Mouse (Mus musculus) kidney, adult 9 months (tissue): Measurements from ENCODE around the gene Bpgm.

Experiments used
- DNase-seq: peaks from one replicate; pipeline ENCODE4 v3.0.0; 2022

The Bpgm gene

GRCm38 (mm10) chr6:34486071-34486626 is 10.1 kb downstream of the Bpgm start:
- DNase-seq = no peak

DNA sequence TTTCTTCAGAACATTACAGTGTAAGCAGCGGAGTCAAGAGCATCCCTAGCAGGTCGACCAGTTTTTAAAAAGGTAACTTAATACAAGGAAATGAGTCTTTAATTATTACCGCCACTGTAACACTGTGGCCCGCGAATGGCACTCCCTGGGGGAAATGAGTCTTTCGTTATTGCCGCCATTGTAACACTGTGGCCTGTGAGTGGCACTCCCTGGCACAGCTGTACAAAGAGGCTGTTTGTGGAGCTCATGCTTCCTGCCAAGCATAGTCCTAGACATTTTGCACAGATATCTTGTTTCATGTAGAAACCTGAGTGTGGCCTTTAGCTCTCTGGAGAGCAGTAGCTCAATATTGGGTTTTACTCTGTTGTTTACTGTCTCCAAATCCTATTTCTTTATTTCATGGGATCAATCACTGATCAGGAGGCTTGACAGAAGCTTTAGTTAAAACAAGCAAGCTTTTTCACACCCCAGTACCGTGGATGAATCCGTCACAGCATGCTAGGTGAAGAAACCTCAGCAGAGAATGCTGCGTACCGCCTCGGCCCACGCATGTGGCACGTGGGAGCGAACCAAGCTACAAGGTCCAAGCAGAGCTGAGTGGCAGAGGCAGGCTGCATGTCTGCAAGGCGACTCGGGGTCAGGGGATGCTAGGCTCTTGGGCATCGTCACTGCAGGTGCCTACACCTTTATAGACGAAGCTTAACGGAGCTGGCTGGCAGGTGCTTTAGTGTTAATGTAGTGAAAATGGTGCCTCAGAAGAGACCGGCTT is 17.5 kb downstream of the Bpgm start:
- no peak for DNase-seq

- DNase-seq = peak; percentile 80
Observed at GRCm38 (mm10) chr6:34495140-34495551, 19.1 kb downstream of the Bpgm start.

DNA sequence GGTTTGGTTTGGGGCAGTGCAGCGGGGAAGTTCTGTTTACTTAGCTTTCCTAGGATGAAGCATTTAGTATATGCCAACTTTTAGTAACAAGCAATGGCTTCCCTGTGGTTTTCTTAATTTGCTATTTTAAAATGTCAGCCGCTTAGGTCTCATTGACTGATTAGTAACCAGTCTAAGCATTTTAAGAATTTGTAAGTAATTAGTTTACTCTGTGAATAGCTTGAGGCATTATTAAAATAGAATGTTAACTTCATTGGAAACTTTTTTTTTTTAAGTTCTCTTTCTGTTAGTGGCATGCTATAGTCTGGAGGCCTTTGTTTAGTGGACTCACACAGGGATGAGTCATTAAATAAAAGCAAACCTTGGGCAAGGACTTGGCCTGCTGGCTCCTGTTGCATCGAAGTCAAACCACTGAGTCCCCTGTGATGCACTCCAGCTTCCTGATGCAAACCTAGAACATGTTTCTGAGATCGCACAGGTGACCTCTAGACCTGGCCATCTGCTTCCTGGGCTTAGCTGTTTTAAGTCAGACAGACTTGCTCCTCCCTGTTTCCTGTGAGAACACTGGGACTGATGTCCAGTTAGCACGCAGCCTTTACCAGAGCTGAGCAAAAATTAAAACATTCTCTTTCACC is 22.1 kb downstream of the Bpgm start:
- DNase-seq = no peak

DNA sequence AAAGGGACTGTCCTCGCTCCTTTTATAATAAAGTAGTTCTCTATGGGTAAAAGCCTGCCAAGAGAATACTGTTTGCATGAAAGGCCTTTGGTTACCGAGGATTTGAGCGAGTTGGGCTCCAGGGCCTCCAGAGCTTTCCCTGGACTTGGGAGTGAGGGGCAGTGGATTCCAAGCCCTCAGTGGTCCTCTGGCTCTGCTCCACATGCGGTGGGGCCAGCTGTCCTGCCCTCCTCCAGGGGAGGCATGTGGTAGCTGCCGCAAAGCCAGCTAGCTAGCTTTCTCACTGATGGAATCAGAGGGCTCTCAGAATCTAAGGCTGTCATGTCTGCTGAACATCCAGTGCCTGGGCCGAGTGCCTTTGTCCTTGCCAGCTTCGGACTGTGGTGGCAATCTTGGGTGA is 26.3 kb downstream of the Bpgm start:
- DNase-seq = no peak

DNA sequence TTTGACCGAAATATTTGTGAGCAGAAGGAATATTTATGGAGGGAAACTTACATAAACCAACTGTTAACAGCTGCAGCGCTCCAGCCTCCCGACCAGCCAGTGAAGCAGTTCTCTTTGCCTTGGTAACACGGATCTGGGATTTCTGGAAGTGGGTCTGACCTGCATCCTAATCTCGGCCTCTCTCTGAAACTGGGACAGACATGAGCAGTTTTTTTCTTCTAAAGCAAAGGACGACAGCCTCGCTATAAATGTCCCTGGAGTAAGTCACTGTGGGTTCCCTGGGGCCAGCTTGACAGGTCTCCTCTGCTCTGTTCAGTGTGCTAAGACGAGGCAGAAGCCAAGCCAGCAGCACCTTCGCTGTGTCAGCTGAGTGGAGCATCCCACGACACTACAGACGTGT is 29.9 kb downstream of the Bpgm start:
- DNase-seq = no peak

- no peak for DNase-seq
Observed at GRCm38 (mm10) chr6:34507581-34507980, 31.6 kb downstream of the Bpgm start.

DNA sequence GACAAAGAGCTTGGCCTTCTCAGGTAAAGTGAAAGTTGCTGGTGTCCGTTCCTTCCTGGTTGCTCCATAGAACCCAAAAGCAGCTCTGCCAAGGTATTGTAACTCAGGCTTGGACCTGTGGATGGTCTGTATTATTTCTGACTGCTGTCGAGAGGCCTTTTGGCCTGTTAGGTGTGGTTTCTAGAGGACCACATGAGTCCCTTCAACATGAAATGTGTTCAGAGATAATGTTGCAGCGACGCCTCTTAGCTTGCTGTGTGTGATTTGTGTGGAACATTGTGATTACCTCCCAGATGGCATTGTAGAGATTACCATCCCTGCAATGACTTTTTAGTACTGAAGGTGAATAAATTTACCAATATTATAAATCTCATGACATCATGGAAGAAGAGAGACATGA is 32.0 kb downstream of the Bpgm start:
- no peak for DNase-seq

DNA sequence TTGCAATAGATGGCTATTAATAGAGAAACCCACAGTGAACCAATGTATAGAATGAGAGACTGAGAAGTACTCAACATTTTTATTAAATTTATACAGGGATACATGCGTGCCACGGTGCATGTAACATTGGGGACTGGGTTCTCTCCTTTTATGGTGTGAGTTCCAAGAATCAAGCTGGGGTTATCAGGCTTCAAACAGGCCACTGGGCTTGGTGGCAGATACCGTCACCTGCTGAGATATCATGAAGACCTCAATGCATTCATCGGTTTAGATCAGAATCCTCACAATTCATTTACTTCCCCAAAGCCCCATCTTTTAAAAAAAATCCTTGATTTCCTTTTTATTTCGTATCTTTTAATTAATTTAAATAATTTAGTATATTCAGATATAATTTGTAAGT is 34.3 kb downstream of the Bpgm start:
- DNase-seq = no peak

GRCm38 (mm10) chr6:34511410-34511809 is 35.4 kb downstream of the Bpgm start:
- DNase-seq = peak; percentile 48

DNA sequence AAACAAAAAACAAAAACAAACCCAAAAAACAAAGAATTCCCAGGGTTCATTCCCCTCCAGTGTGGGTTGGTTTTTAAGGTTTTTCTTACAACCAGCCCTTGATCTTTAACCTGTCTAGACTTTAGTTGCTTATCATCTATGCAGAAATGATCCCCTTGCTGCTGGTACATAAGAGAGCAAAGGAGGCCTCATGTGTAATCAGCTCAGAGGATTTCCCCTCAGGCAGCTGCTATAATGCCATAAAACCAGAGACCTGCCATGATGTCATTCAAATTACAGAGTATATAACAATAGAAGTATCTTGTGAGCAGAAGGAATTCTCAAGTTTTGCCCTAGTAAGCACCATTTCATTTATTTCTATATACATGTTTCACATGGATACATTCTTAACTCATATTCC is 36.7 kb downstream of the Bpgm start:
- DNase-seq = no peak

- peak; percentile 19 for DNase-seq
Observed at GRCm38 (mm10) chr6:34514655-34515054, 38.6 kb downstream of the Bpgm start.

DNA sequence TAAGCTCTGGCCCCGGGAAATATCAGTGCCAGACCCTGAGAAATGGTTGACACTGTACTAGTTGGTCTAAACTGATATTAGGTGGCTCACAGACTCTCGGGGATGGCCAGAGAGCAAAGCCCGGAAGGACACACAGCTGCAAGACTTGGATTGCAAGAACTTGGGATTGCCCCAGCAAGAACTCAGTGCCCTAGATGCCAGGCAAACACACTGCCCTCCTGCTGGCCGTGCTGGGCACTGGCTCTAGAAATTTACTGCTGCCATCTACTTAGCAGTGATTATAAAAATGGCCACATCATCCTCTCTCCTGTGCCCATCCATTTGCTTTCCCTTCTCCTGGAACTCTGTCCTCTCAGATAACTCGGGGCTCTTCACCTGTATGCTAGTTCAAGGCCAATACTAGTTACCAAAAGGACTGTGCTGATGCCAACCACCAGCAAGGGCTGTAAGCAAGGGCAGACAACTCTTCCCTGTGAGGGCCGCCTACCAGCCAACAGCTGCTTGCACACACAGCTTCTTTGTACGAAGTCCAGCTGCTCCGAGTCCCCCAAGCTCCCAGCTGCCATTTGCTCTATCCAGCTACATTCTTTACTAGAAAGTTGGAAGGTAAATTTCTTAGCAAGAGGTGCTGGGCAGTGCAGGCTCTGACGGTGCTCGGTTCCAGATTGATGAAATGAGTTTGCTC is 39.2 kb downstream of the Bpgm start:
- no peak for DNase-seq

DNA sequence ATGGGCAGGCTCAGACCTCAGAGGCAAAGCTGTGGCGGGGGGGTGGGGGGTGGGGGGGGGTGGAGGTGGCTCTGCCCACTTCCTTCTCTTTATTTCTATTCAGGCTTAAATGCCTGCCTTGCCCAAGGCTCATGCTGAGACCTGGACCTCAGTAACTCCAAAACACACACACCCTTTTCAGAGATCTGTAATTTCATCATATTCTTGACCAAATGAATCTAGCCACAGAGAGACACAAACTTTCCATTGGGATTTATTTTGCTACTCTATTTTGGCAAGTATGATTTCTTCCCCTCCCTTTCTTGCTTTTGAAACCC is 39.7 kb downstream of the Bpgm start:
- DNase-seq = no peak

DNA sequence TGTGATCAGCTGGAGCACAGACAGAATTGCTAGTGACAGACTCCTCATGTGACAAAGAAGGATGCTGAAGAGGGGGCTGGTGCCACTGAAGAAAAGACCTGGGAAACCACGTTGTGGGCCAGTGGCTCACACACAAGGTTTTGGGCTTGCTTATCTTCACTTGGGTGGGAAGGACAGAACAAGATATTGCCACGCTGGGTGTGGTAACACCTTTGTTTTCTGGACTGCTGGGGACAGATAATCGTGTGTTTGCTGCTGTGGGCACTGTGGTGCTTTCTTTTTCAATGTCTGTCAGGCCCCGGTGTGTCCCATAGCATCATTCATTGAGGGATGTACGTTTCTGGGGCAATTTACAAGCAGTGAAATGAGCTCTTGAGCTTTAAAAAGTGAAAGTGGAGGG is 41.7 kb downstream of the Bpgm start:
- DNase-seq = no peak

GRCm38 (mm10) chr6:34519087-34519486 is 43.1 kb downstream of the Bpgm start:
- no peak for DNase-seq

GRCm38 (mm10) chr6:34520491-34520890 is 44.5 kb downstream of the Bpgm start:
- no peak for DNase-seq

DNA sequence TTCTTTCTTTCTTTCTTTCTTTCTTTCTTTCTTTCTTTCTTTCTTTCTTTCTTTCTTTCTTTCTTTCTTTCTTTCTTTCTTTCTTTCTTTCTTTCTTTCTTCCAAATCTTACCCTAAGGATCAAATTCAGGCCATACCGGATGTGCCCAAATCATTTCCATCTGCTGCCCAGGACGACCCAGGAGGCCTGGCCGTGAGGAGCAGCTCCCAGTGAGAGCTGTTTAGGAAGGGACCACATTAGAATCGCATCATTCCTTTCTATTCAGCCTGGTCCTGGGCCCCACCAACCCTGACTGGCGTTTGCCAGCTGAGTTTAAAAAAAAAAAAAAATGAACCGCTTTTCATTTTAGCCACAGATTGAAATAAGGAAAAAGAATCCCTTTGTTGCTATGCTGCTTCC is 44.9 kb downstream of the Bpgm start:
- DNase-seq = no peak

GRCm38 (mm10) chr6:34523476-34523875 is 47.5 kb downstream of the Bpgm start:
- DNase-seq = no peak

DNA sequence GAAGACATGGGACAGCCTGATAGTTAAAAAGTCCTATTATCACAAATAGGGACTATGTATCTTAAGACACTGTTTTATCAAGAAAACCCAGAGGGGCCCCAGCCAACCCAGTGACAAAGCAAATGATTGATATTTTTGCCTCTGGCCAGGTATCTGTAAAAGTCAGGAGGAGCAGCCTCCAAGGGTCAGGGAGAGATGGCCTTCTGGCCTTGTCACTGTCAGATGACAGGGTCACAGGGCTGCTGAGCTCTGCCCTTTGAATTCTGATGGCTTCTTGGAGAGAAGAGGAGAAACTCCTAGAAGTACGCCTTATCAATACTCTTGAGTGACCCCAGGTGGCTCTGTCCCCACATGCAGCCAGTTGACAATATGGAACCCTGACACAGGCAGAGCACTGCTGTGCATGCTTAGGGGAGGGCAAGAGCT is 49.5 kb downstream of the Bpgm start:
- no peak for DNase-seq

DNA sequence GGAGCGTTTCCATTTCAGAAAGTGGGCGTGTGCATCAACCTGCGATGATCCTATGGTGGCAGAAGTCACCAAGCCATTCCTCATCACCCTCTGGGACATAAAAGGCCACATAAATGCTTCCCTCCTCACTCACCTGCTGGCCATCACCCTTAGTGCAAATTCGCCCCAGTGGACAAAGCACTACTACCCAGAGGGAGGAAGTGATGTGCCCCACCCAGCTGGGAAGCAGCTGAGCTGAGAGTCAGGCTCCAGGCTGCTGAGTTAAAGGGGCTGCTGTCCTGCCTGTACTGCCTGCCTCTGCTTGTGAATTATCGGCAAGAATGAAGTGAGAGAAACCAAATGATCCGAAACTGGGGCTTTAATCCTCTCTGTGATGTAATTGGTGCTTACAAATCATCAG is 49.9 kb downstream of the Bpgm start:
- no peak for DNase-seq

DNA sequence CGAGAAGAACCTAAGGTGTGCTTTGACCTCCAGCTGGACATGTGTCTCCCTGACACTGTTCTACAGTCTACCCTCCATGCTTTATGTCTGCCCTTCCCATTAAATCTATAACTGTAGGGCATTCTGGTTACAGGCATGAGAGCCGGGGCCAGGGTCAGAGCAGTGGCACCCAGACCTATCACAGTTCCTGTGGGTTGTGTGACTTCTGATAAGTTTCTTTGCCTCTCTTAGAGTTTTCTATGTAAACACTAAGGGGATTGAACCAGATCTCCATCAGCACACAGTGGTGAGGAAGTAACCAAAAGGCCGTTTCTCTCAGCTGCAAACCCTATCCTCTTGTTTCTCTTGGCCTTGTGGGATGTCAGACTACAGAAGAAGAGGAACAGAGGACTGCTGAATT is 50.4 kb downstream of the Bpgm start:
- no peak for DNase-seq

- DNase-seq = no peak
Observed at GRCm38 (mm10) chr6:34528131-34528530, 52.1 kb downstream of the Bpgm start.

- peak; percentile 6 for DNase-seq
Observed at GRCm38 (mm10) chr6:34529992-34530391, 54.0 kb downstream of the Bpgm start.
